Mouse (Mus musculus): ENCODE measurements around the gene Ctps. TPM values are rescaled to one million over a fixed set of nuclear protein-coding genes. Genes with fewer than 3 reads are reported as not detected.

Gene Ctps
- polyA plus RNA-seq, 1 experiment from 2014 or later, result 108 TPM

DNA sequence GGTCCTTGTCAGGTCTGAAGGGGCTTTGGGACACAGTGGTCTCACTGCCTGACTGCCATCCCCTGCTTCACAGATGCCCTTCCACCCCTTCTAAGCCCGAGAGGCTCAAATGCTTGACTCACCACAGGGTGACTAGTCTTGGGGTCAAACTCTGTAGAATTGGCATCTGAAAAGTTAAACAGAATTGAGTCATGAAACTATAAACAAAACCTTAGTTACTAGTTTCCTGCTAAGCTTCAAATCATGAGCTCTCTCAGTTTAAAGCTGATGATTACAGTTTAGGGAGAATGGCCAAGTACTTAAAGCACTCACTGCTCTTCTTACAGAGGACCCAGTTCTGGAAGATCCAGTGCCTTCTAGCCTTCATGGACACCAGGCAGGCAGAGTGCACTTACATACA, 25.2 kb downstream of the Ctps start:
- Histone ChIP-seq H3K9ac (ENCODE audit: low read length) (no peak overlapping the region), H3K4me1 (ENCODE audit: control insufficient read depth, insufficient read depth, low read length) (no peaks in the 10 kb centered on the region), H3K27me3 (replicated peaks; ENCODE audit: control insufficient read depth, insufficient read depth, low read length) (no peaks in the 10 kb centered on the region), H3K36me3 (ENCODE audit: control insufficient read depth, insufficient read depth, low read length) (peaks cover 95% of the 10 kb centered on the region), H3K27ac (ENCODE audit: low read depth, low read length) (no peak overlapping the region), H3K4me3 (ENCODE audit: low read depth, low read length) (no peak overlapping the region), H3K9me3 (replicated peaks; ENCODE audit: control insufficient read depth, low read length) (no peaks in the 10 kb centered on the region), H3K4me2 (ENCODE audit: low read length) (no peak overlapping the region)
- DNase-seq (ENCODE audit: low spot score) (no peak), ATAC-seq (no peak)
- WGBS, result 70% methylated on average over 1 of the region's 1 CpGs

DNA sequence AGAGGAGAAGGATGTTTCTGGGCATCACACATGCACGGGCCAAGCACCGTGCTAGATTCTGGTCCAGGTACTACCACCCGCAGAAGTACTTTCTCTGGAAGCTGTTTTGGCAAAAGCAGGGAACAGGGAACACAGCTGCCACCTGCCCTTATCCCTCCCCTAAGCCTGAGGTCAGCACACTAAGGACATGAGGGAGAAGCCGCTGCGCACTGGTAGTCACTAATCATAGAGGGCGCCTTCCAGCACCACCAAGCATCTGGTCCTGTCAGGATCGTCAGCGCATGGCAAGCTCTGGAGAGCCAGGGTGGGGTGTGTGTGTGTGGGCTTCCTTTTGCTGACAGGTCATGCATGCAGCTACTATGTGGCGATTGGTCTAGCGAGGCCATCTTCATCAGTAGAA, 31.4 kb downstream of the Ctps start:
- DNase-seq (ENCODE audit: low spot score) (no peak), ATAC-seq (no peak)
- H3K36me3 ChIP-seq (ENCODE audit: control insufficient read depth, insufficient read depth, low read length), result peaks cover 54% of the 10 kb centered on the region

DNA sequence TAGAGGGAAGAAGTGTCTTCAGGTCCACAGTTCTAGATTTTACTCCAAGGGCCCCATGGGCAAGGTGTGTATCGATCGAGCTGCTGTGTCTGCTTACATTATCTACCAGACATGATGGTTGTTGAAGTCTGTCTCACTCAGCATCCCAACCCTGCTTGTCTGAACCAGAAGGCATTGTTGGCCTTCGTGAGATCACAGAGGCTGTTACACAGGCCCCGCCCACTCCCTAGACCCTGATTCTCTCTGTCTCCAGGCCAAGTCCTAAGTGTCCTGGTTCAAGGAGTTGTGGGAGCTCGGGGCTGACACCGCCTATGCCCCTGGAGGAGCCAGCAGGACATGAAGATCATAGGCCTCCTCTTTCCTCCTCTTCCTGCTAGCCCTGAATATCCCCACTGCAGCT, 38.1 kb downstream of the Ctps start, which contains the start of gene Slfnl1:
Gene Slfnl1 (plus strand): TSS at position 246 of the 400 bp plus-strand sequence.
- no peak for DNase-seq (ENCODE audit: low spot score)
- ATAC-seq, result no peak
- H3K36me3 ChIP-seq (ENCODE audit: control insufficient read depth, insufficient read depth, low read length), result peaks cover 45% of the 10 kb centered on the region
- H3K4me3 ChIP-seq (ENCODE audit: low read depth, low read length), result no peak within 1 kb of the TSS
- no peak within 1 kb of the TSS for H3K9ac ChIP-seq (ENCODE audit: low read length)
- no peak within 1 kb of the TSS for H3K27ac ChIP-seq (ENCODE audit: low read depth, low read length)
- WGBS, result 84% methylated on average over 6 of the region's 6 CpGs
- H3K27me3 ChIP-seq (replicated peaks; ENCODE audit: control insufficient read depth, insufficient read depth, low read length), result no peaks in the 10 kb centered on the region
- no peak within 1 kb of the TSS for H3K4me2 ChIP-seq (ENCODE audit: low read length)
- no peaks in the 10 kb centered on the region for H3K4me1 ChIP-seq (ENCODE audit: control insufficient read depth, insufficient read depth, low read length)
- no peaks in the 10 kb centered on the region for H3K9me3 ChIP-seq (replicated peaks; ENCODE audit: control insufficient read depth, low read length)

More for the DNA sequence above, 31.4 kb downstream of the Ctps start:
- Histone ChIP-seq H3K4me1 (ENCODE audit: control insufficient read depth, insufficient read depth, low read length) (no peaks in the 10 kb centered on the region), H3K9me3 (replicated peaks; ENCODE audit: control insufficient read depth, low read length) (no peaks in the 10 kb centered on the region), H3K4me2 (ENCODE audit: low read length) (no peak overlapping the region), H3K4me3 (ENCODE audit: low read depth, low read length) (no peak overlapping the region), H3K27ac (ENCODE audit: low read depth, low read length) (no peak overlapping the region), H3K27me3 (replicated peaks; ENCODE audit: control insufficient read depth, insufficient read depth, low read length) (no peaks in the 10 kb centered on the region), H3K9ac (ENCODE audit: low read length) (no peak overlapping the region)
- 94% methylated on average over 10 of the region's 10 CpGs for WGBS

DNA sequence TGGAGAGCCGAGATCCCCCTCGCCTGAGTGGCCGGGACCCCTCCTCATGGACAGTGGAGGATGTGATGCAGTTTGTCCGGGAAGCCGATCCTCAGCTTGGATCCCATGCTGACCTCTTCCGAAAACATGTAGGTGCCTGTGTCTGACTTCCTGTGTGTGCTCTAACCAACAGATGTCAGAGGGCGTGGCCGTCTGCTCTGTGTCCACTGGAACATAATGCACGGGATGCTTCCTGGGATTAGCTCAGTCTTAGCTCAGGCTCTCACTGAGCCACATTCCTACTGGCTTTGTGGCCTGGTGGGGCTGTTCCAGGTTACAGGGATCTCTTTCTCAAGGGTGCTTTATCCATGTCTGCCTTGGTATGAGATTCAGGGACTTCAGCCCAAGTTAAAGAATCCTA, 41.9 kb downstream of the Ctps start:
- H3K36me3 ChIP-seq (ENCODE audit: control insufficient read depth, insufficient read depth, low read length), result peaks cover 73% of the 10 kb centered on the region
- no peak for ATAC-seq
- H3K9ac ChIP-seq (ENCODE audit: low read length), result no peak overlapping the region
- no peaks in the 10 kb centered on the region for H3K27me3 ChIP-seq (replicated peaks; ENCODE audit: control insufficient read depth, insufficient read depth, low read length)
- H3K9me3 ChIP-seq (replicated peaks; ENCODE audit: control insufficient read depth, low read length), result no peaks in the 10 kb centered on the region
- WGBS, result 81% methylated on average over 9 of the region's 9 CpGs
- no peak overlapping the region for H3K4me2 ChIP-seq (ENCODE audit: low read length)
- no peak for DNase-seq (ENCODE audit: low spot score)
- no peak overlapping the region for H3K27ac ChIP-seq (ENCODE audit: low read depth, low read length)
- no peaks in the 10 kb centered on the region for H3K4me1 ChIP-seq (ENCODE audit: control insufficient read depth, insufficient read depth, low read length)
- H3K4me3 ChIP-seq (ENCODE audit: low read depth, low read length), result no peak overlapping the region

DNA sequence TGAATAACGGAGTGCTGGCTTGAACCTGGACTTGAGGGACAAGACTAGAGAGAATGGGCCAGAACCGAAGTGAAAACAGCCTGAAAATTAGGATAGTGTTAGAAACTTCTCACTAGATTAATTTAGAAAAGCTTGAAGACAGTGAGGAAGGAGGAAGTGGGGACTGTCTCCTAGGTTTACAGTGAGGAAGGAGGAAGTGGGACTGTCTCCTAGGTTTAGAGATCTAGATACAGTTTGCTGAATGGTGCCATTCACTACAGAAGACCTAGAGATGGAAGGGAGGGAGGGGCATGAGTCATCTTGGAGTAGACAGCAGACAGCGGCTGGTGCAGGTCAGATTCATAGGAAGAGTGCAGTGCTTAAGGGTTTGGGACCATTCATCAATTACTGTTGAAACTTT, 47.0 kb downstream of the Ctps start:
- DNase-seq (ENCODE audit: low spot score), result no peak
- Histone ChIP-seq H3K27me3 (replicated peaks; ENCODE audit: control insufficient read depth, insufficient read depth, low read length) (no peaks in the 10 kb centered on the region), H3K4me3 (ENCODE audit: low read depth, low read length) (no peak overlapping the region), H3K36me3 (ENCODE audit: control insufficient read depth, insufficient read depth, low read length) (peaks cover 76% of the 10 kb centered on the region), H3K4me2 (ENCODE audit: low read length) (no peak overlapping the region), H3K27ac (ENCODE audit: low read depth, low read length) (no peak overlapping the region), H3K9me3 (replicated peaks; ENCODE audit: control insufficient read depth, low read length) (no peaks in the 10 kb centered on the region), H3K4me1 (ENCODE audit: control insufficient read depth, insufficient read depth, low read length) (no peaks in the 10 kb centered on the region), H3K9ac (ENCODE audit: low read length) (no peak overlapping the region)
- WGBS, result 97% methylated on average over 3 of the region's 3 CpGs
- no peak for ATAC-seq

DNA sequence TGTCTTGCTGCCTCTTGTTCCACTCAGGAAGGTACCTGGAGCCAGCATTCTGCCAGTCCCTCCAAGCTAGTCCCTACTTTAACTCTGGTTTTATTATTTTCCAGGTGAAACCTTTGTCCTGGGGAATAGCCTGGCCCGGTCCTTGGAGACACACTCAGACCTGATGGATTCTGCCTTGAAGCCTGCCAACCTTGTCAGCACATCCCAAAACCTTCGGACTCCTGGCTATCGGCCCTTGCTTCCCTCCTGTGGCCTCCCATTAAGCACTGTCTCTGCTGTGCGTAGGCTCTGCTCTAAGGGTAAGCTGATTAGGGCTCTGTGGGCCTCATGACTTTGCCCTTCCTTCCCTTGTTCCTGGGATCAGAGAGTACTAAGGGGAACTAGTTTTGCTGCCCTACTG, 47.7 kb downstream of the Ctps start:
- H3K9ac ChIP-seq (ENCODE audit: low read length), result no peak overlapping the region
- no peaks in the 10 kb centered on the region for H3K4me1 ChIP-seq (ENCODE audit: control insufficient read depth, insufficient read depth, low read length)
- 81% methylated on average over 4 of the region's 4 CpGs for WGBS
- no peaks in the 10 kb centered on the region for H3K9me3 ChIP-seq (replicated peaks; ENCODE audit: control insufficient read depth, low read length)
- ATAC-seq (no peak), DNase-seq (ENCODE audit: low spot score) (no peak)
- H3K27me3 ChIP-seq (replicated peaks; ENCODE audit: control insufficient read depth, insufficient read depth, low read length), result no peaks in the 10 kb centered on the region
- H3K27ac ChIP-seq (ENCODE audit: low read depth, low read length), result no peak overlapping the region
- no peak overlapping the region for H3K4me2 ChIP-seq (ENCODE audit: low read length)
- peaks cover 78% of the 10 kb centered on the region for H3K36me3 ChIP-seq (ENCODE audit: control insufficient read depth, insufficient read depth, low read length)
- H3K4me3 ChIP-seq (ENCODE audit: low read depth, low read length), result no peak overlapping the region

DNA sequence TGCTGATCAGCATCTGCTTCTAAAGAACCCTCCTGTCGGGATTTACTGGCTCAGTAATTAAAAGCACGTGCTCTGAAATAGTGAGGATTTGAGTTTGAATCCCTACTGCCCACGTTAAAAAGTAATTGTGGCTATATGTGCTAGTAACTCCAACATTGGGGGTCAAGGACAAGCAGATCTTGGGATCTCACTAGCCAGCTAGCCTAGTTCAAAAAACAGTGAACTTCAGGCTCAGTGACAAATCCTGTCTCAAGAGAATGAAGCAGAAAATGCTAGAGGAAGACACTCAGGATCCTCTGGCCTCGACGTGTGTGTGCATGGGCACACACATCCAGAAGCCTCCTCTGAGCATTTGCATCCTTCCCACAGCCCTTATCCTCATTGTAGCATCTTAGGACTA, 48.3 kb downstream of the Ctps start:
- no peak for ATAC-seq
- H3K27me3 ChIP-seq (replicated peaks; ENCODE audit: control insufficient read depth, insufficient read depth, low read length), result no peaks in the 10 kb centered on the region
- DNase-seq (ENCODE audit: low spot score), result no peak
- no peak overlapping the region for H3K4me2 ChIP-seq (ENCODE audit: low read length)
- no peak overlapping the region for H3K9ac ChIP-seq (ENCODE audit: low read length)
- H3K4me1 ChIP-seq (ENCODE audit: control insufficient read depth, insufficient read depth, low read length), result no peaks in the 10 kb centered on the region
- no peak overlapping the region for H3K4me3 ChIP-seq (ENCODE audit: low read depth, low read length)
- H3K36me3 ChIP-seq (ENCODE audit: control insufficient read depth, insufficient read depth, low read length), result peaks cover 84% of the 10 kb centered on the region
- no peaks in the 10 kb centered on the region for H3K9me3 ChIP-seq (replicated peaks; ENCODE audit: control insufficient read depth, low read length)
- 69% methylated on average over 5 of the region's 5 CpGs for WGBS
- H3K27ac ChIP-seq (ENCODE audit: low read depth, low read length), result no peak overlapping the region

DNA sequence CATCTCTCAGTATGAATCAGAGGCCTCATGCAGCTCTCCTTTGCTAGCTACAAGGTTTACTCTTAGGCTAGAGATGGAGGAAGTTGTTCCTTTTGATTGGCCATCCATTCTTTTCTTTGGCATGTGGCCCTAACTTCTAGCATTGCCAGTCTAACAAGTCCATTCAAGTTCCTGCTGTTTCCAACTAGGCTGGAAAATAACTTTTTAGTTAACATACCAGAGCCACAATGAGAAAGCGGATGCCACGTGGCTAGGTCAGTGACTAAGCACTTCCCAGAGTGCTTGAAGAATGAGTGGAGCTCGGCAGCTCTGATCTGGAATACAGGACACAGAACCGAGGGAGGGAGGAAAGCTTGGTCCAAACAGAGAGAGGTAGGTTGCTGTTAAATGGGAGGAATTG, 52.7 kb downstream of the Ctps start:
- Histone ChIP-seq H3K4me3 (ENCODE audit: low read depth, low read length) (no peak overlapping the region), H3K9me3 (replicated peaks; ENCODE audit: control insufficient read depth, low read length) (no peaks in the 10 kb centered on the region), H3K27me3 (replicated peaks; ENCODE audit: control insufficient read depth, insufficient read depth, low read length) (no peaks in the 10 kb centered on the region), H3K36me3 (ENCODE audit: control insufficient read depth, insufficient read depth, low read length) (peaks cover 65% of the 10 kb centered on the region), H3K27ac (ENCODE audit: low read depth, low read length) (no peak overlapping the region), H3K4me2 (ENCODE audit: low read length) (no peak overlapping the region), H3K4me1 (ENCODE audit: control insufficient read depth, insufficient read depth, low read length) (no peaks in the 10 kb centered on the region), H3K9ac (ENCODE audit: low read length) (no peak overlapping the region)
- DNase-seq (ENCODE audit: low spot score), result no peak
- WGBS, result 83% methylated on average over 4 of the region's 4 CpGs
- ATAC-seq, result no peak

DNA sequence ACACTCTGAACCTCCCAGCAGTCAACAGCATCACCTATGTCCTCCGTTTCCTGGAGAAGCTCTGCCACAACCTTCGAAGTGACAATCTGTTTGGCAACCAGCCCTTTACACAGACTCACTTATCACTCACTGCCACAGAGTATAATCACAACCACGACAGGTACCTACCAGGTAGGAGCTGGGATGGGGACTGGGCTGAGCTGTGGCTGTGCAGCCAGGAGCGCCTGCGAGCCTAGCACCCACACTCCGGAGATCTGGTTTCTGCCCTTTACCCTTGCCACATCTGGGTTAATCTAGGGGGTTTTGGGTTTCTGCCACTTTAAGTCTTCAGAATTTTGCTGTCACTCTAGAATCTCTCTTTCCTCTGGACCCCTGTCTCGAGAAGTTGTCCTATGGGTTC, 53.2 kb downstream of the Ctps start:
- WGBS, result 96% methylated on average over 7 of the region's 7 CpGs
- no peak for DNase-seq (ENCODE audit: low spot score)
- no peak for ATAC-seq
- Histone ChIP-seq H3K4me2 (ENCODE audit: low read length) (no peak overlapping the region), H3K4me3 (ENCODE audit: low read depth, low read length) (no peak overlapping the region), H3K36me3 (ENCODE audit: control insufficient read depth, insufficient read depth, low read length) (peaks cover 62% of the 10 kb centered on the region), H3K9ac (ENCODE audit: low read length) (no peak overlapping the region), H3K27me3 (replicated peaks; ENCODE audit: control insufficient read depth, insufficient read depth, low read length) (no peaks in the 10 kb centered on the region), H3K4me1 (ENCODE audit: control insufficient read depth, insufficient read depth, low read length) (no peaks in the 10 kb centered on the region), H3K27ac (ENCODE audit: low read depth, low read length) (no peak overlapping the region), H3K9me3 (replicated peaks; ENCODE audit: control insufficient read depth, low read length) (no peaks in the 10 kb centered on the region)

Measured in forebrain, embryonic 14.5 days (tissue).